Mouse (Mus musculus) forebrain, postnatal 0 days (tissue): ENCODE data around the gene Gmnn. TPM values are rescaled to one million over a fixed set of nuclear protein-coding genes. Genes with fewer than 3 reads are reported as not detected.

Source experiments
- ATAC-seq: fragments of 200-750 bp; cut with Nextera tagmentation; 2 replicates; pipeline ENCODE4 v1.8.0; 2017; ENCODE audit warnings: mild to moderate bottlenecking, moderate library complexity
- DNase-seq: peaks from one replicate; pipeline ENCODE4 v3.0.0-alpha.2; 2015
- H3K27ac ChIP-seq: fragments of 300-500 bp; sonication (generic); 2 replicates; pipeline ENCODE4 v1.5.1; 2014; ENCODE audit warnings: low read depth, mild to moderate bottlenecking, antibody characterized with exemption, low read length, moderate library complexity, mixed read lengths
- H3K27me3 ChIP-seq: fragments of 300-500 bp; sonication (generic); 2 replicates; pipeline ENCODE4 v1.6.1; 2014; ENCODE audit warnings: mild to moderate bottlenecking, low read length, mixed read lengths; ENCODE audit not compliant: insufficient read depth
- H3K36me3 ChIP-seq: fragments of 300-500 bp; sonication (generic); 2 replicates; pipeline ENCODE4 v1.6.1; 2014; ENCODE audit warnings: mild to moderate bottlenecking, moderate library complexity; ENCODE audit not compliant: insufficient read depth
- H3K4me1 ChIP-seq: fragments of 300-500 bp; sonication (generic); 2 replicates; pipeline ENCODE4 v1.6.1; 2014; ENCODE audit warnings: antibody characterized with exemption; ENCODE audit not compliant: insufficient read depth
- H3K4me2 ChIP-seq: fragments of 300-500 bp; sonication (generic); 2 replicates; pipeline ENCODE4 v1.6.1; 2014; ENCODE audit warnings: low read depth, mild to moderate bottlenecking, moderate library complexity
- H3K4me3 ChIP-seq: fragments of 300-500 bp; sonication (generic); 2 replicates; pipeline ENCODE4 v1.5.1; 2014; ENCODE audit warnings: low read depth, low read length, mixed read lengths
- H3K9ac ChIP-seq: fragments of 300-500 bp; sonication (generic); 2 replicates; pipeline ENCODE4 v1.6.1; 2014; ENCODE audit warnings: mild to moderate bottlenecking
- H3K9me3 ChIP-seq: fragments of 300-500 bp; sonication (generic); 2 replicates; pipeline ENCODE4 v1.6.1; 2016; ENCODE audit warnings: low read length
- CTCF ChIP-seq: sonication (generic); IDR thresholded peaks from 2 replicates; pipeline ENCODE4 v1.5.1; 2016; ENCODE audit warnings: antibody characterized with exemption, control low read depth, low read depth
- WGBS: fragments of 180-500 bp; shearing (Covaris S2); extraction: QIAGEN DNeasy Blood & Tissue Kit; methylation state at CpG from one replicate; pipeline ENCODE4 v1.1.7; 2014; 5-methylcytosine and 5-hydroxymethylcytosine counted together
- polyA plus RNA-seq: library from polyadenylated mRNA; unstranded; fragments of >200 nt; fragmentation: Nextera tagmentation; extraction: Ambion mirVana; gene quantifications from 2 replicates; pipeline ENCODE4 v1.2.1, GENCODE M21; 2015
- total RNA-seq: library from RNA; depleted of rRNA; stranded (reverse); fragments of >200 nt; gene quantifications from 2 replicates; pipeline ENCODE4 v1.2.3, GENCODE M21; 2014; rRNA removed

The Gmnn gene
- total and polyA plus RNA-seq, 2 experiments from 2014 or later = 5.5 to 12.9 TPM

DNA sequence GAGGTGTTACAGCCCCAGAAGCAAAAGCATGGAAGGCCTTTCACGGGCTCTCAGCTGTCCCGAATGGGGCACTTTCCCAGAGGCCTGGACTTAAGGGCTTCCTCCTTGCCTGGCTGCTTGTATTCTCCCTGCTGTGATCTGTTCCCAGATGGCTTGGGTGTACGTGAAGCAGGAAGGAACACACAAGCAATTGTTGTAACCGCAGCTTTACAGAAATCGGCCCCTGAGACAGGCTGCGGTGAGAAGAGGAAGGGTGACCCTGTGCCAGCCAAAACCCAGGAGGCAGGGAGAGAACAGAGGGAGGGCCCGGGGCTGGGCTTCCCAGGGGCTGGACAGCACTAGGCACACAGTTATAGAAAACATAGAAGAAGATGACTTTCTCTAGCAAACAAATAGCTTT is 50.8 kb downstream of the Gmnn start:
- no peak for DNase-seq
- H3K4me2 ChIP-seq = no peak overlapping the region
- no peak for TF ChIP-seq CTCF
- 54% methylated on average over 7 of the region's 7 CpGs for WGBS
- no peak overlapping the region for H3K9ac ChIP-seq
- H3K9me3 ChIP-seq = no peaks in the 10 kb centered on the region
- no peak overlapping the region for H3K27ac ChIP-seq
- H3K27me3 ChIP-seq = no peaks in the 10 kb centered on the region
- H3K4me3 ChIP-seq = no peak overlapping the region
- no peak for ATAC-seq
- H3K36me3 ChIP-seq = peaks cover 22% of the 10 kb centered on the region
- no peaks in the 10 kb centered on the region for H3K4me1 ChIP-seq

DNA sequence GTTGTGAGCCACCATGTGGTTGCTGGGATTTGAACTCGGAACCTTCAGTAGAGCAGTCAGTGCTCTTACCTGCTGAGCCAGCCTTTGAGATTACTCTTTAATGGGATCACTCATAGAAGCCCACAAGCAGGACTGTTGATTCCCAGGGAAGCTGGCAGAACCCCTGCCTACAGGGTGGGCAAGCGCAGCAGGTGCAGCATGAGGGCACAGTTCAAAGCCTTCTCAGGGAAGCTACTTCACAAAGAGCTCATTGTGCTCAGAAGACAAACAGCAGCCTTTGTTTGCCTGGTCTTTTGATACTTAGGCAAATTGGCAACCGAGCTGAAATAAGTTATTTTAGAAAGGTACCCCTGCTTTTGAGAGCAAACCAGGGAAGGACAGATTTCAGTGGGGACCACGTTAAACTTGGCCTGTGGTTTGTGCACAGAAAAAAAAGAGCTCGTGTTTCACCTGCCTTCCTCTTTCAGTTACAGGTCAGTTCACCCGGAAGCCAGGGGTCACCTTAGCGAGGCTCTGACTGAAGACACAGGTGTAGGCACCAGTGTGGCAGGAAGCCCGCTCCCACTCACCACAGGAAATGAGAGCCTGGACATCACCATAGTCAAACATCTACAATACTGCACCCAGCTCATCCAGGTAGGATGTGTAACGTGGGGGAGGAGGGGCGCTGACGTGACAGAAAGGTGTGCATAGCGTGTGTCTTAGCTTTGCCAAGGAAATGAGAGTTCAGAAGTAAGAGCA is 51.9 kb downstream of the Gmnn start:
- Histone ChIP-seq H3K4me1 (no peaks in the 10 kb centered on the region), H3K27me3 (no peaks in the 10 kb centered on the region), H3K27ac (no peak overlapping the region), H3K9me3 (no peaks in the 10 kb centered on the region), H3K36me3 (peaks cover 10% of the 10 kb centered on the region; the same call in 1 of the 2 replicates), H3K4me2 (no peak overlapping the region), H3K9ac (no peak overlapping the region), H3K4me3 (no peak overlapping the region)
- no peak for DNase-seq
- 64% methylated on average over 12 of the region's 12 CpGs for WGBS
- ATAC-seq = no peak
- TF ChIP-seq CTCF = no peak

DNA sequence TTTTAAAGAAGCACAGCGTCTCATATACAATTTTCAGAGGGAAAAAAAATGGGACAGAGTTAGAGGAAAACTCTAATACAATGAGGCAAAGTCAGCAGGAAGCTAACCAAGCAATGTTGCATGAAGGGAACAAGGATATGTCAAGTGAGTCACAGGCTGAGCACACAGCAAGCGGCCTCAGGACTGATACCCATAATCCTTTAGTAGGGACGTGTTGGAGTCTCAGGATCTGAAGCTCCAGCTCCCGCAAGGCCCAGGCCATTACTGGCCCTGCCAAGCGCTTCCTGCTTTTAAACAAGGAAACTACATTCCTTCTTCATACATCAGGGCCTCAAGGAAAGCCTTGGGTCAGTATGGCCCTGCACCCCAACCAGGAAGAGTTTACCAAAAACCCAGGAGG is 59.6 kb downstream of the Gmnn start:
- H3K4me3 ChIP-seq = no peak overlapping the region
- H3K4me2 ChIP-seq = no peak overlapping the region
- H3K9me3 ChIP-seq = no peaks in the 10 kb centered on the region
- TF ChIP-seq CTCF = no peak
- H3K36me3 ChIP-seq = peaks cover 26% of the 10 kb centered on the region
- 89% methylated on average over 5 of the region's 5 CpGs for WGBS
- no peaks in the 10 kb centered on the region for H3K4me1 ChIP-seq
- no peak for DNase-seq
- H3K27me3 ChIP-seq = no peaks in the 10 kb centered on the region
- no peak overlapping the region for H3K9ac ChIP-seq
- H3K27ac ChIP-seq = no peak overlapping the region
- ATAC-seq = no peak

Other genes starting within 250 kb of the Gmnn start
- gene Ripor2, start 179.7 kb downstream of the Gmnn start, total RNA-seq = 51.5 and 53.2 TPM in 2 replicates
- 13.8 and 21.3 TPM in 2 replicates for gene Ripor2, start 179.7 kb downstream of the Gmnn start, polyA plus RNA-seq
- 0.86 TPM in 1 of 2 replicates, not detected in the other for gene Armh2, start 20.7 kb downstream of the Gmnn start, total RNA-seq
- not detected in 2 replicates for gene Armh2, start 20.7 kb downstream of the Gmnn start, polyA plus RNA-seq
- gene BC005537, start 39.7 kb upstream of the Gmnn start, total RNA-seq = 64.2 and 68.4 TPM in 2 replicates
- 16.1 and 16.9 TPM in 2 replicates for gene BC005537, start 39.7 kb upstream of the Gmnn start, polyA plus RNA-seq
- gene Acot13, start 69.6 kb upstream of the Gmnn start, total RNA-seq = 25.0 and 29.1 TPM in 2 replicates
- 74.2 and 79.4 TPM in 2 replicates for gene Acot13, start 69.6 kb upstream of the Gmnn start, polyA plus RNA-seq
- 39.2 and 45.4 TPM in 2 replicates for gene Tdp2, start 69.8 kb upstream of the Gmnn start, total RNA-seq
- 31.4 and 31.7 TPM in 2 replicates for gene Tdp2, start 69.8 kb upstream of the Gmnn start, polyA plus RNA-seq
- gene D130043K22Rik, start 83.2 kb upstream of the Gmnn start, total RNA-seq = 10.2 and 13.1 TPM in 2 replicates
- gene D130043K22Rik, start 83.2 kb upstream of the Gmnn start, polyA plus RNA-seq = 3.0 and 5.6 TPM in 2 replicates
- gene Aldh5a1, start 175.7 kb upstream of the Gmnn start, total RNA-seq = 24.9 and 40.9 TPM in 2 replicates
- gene Aldh5a1, start 175.7 kb upstream of the Gmnn start, polyA plus RNA-seq = 7.1 and 11.2 TPM in 2 replicates
- 3.4 and 5.2 TPM in 2 replicates for gene Gpld1, start 181.2 kb upstream of the Gmnn start, total RNA-seq
- 0.97 and 1.6 TPM in 2 replicates for gene Gpld1, start 181.2 kb upstream of the Gmnn start, polyA plus RNA-seq